Mouse (Mus musculus) right cerebral cortex, postnatal 25 days (tissue): Measurements from ENCODE around the gene Dnajb9.
"Not testable (repeated sequence)": the region's sequence is repeated elsewhere in the genome, so short reads cannot be mapped to it uniquely, and the experiment has no call there.

Experiments used
- DNase-seq: peaks from one replicate; pipeline ENCODE4 v3.0.0; 2022

The Dnajb9 gene

GRCm38 (mm10) chr12:44209824-44210752 is at the start of gene Dnajb9:
Gene Dnajb9, minus strand, starts transcription at chr12:44210326.
- DNase-seq = peak; percentile 100

DNA sequence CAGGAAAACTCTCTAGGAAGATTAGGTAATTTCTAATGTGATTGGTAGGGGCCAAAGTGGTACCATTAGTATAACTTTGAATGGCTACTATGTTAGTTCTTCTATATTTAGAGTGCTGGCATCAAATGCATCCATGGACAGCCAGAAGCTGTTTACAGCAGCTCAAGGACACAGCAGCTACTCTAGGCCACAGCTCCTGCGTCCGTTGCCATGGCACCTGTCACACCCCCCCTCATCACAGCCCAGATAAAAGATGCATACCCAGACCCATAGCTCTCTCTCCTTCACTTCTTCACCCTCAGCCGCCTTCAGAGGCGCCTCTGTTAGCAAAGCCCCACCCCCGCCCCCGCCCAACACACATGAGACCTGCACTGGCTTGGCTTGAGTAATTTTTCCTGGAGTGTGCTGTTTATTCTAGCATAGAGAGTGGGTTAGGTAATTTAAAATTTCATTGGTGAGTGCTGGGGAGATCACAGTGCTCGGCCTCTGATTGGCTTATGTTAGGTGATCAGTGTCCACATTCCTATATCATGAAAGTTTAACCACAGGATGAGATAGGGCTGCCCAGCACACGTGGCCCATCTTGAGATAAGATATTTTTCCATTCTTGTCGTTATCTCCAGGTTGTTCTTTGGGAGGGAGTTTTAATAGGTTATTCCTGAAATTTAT is 38.3 kb upstream of the Dnajb9 start:
- no peak for DNase-seq

DNA sequence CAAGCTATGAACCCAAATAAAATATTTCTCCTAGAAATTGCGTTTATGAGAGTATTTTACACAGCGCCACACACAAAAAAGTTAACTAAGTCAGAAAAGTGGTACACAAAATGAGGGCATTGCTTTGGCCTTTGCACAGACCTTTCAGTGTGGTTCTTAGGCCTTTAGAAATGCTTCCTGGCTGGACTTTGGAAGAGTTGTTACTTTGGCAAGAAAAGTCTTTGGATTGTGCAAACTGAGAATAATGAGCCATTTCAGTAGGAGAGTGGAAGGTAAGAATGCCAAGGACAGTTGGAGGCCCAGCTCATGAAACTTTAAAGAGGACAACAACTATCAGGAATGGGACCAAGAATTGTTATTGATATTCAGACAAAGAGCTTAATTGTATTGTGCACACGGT is 35.6 kb upstream of the Dnajb9 start:
- DNase-seq = no peak

DNA sequence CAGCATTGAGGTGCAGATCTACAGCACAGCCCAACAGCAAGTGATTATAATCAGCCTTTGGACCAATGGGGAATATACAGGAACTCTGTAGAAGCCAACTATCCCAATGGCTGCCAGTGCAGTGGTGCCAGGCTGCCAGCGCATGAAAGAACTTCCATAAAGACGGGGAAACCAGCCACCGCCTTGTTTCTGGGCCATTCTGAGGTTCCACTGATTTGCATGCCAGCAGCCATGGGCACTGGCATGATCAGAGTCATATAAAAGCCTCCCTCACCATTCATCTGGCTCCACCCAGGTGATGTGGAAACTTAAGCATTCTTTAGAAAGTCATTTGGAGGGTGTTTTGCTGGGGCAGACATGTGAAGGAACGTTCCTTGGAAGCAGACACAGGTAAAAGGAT is 32.3 kb upstream of the Dnajb9 start:
- no peak for DNase-seq

GRCm38 (mm10) chr12:44241090-44241489 is 31.0 kb upstream of the Dnajb9 start:
- no peak for DNase-seq

- DNase-seq = no peak
These were observed 14.5 kb upstream of the Dnajb9 start for GRCm38 (mm10) chr12:44224650-44225049.

DNA sequence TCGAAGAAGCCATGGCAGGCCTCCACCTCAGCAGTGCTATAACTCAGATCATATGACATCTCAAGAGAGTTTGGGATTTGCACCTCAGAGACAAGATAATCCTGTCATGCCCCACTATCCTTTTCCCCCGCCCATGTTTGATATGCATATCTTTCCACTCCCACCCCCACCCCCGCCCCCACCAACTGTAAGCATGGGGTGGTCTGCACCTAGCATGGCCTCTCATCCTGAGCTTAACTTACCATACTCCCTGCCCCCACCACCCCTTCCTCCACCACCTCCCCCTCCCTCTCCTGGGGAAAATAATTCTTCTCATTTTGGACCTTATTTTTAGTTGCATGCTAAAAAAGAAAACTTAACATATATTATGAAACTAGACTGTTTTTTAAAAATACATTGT is 12.9 kb upstream of the Dnajb9 start:
- DNase-seq = no peak

- DNase-seq = peak; percentile 30
These were observed 11.7 kb upstream of the Dnajb9 start for GRCm38 (mm10) chr12:44221651-44222356.

GRCm38 (mm10) chr12:44221070-44221469 is 10.9 kb upstream of the Dnajb9 start, which contains the start of gene Pnpla8:
Gene Pnpla8, plus strand, starts transcription at chr12:44221370.
- DNase-seq = not testable (repeated sequence)

DNA sequence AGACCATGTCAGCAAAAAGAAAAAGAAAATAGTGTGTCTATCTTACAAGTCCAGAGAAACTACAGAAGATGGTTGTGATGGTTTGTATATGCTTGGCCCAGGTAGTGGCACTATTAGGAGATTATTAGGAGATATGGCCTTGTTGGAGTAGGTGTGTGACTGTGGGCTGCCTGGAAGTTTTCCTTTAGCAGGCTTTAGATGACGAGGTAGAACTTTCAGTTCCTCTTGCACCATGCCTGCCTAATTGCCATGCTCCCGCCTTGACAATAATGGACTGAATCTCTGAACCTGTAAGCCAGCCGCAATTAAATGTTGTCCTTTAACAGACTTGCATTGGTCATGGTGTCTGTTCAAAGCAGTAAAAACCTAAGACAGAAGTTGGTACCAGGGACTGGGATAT is 1.4 kb upstream of the Dnajb9 start:
- DNase-seq = no peak

DNA sequence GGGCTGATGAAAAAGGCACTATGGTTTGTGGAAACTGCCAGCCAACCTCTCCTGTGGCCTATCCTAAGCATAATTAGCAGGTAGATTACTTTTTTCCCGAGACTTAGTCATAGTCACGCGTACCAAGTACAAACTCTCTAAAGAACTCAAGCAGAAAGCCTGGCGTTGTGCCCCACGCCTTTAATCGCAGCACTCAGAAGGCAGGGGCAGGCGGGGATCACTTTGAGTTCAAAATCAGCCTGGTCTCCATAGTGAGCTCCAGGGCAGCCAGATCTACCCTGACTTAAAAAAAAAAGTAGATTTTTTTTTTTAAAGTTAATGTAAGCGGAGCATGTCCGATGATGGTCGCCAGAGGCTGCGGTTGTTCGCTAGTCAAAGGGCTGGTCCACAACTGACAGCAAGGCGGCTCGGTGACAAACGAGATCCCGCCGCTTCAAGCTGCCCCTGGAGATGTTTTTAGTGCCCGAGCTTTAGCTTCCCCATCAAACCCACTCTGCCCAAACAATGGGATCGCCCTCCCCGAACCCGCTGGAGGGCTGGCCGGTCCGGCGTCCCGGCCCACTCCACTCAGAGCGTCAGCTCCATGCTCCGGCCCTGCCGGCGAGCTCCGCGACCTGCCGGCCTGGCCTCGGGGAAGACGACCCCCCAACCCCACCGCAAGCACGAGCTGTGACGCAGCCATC is 844 bp downstream of the Dnajb9 start:
- DNase-seq = peak; percentile 16

GRCm38 (mm10) chr12:44197873-44198525 is 12.1 kb downstream of the Dnajb9 start:
- no peak for DNase-seq

- peak; percentile 43 for DNase-seq
These were observed 28.8 kb downstream of the Dnajb9 start for GRCm38 (mm10) chr12:44181081-44181982.

DNA sequence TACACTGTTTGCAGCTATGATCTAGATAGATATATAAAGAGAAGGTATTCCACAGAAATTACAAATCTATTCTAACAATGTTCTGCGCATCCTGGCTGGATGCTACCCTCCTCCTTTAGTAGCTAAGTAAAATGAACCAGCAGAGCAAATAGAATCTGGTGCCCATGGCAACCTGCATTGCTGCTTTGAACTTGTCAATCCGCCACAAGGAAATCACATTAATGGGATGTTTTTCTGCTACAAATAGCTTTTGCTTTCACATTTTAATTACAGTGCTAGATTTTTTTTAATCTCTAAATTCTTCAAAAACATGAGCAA is 33.1 kb downstream of the Dnajb9 start:
- DNase-seq = no peak

GRCm38 (mm10) chr12:44176331-44177037 is 33.6 kb downstream of the Dnajb9 start:
- DNase-seq = no peak

DNA sequence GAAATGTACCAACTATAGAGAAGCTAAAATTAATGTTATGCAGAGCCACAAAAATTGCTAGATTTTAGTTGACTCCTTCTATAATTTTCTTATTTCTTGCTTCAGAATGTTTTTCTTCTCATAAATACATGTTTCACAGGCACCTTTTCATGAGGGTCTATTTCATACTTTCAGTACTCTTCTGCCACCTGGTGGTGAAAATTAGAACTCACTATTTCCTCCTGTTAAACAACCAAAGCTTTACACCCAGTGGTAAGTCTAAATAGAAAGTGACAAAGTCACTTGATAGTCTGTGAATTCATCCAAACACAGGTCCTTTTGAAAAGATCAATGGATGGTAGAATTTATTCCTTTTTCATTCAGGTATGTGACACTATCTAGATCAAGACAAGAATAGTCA is 43.2 kb downstream of the Dnajb9 start:
- no peak for DNase-seq

DNA sequence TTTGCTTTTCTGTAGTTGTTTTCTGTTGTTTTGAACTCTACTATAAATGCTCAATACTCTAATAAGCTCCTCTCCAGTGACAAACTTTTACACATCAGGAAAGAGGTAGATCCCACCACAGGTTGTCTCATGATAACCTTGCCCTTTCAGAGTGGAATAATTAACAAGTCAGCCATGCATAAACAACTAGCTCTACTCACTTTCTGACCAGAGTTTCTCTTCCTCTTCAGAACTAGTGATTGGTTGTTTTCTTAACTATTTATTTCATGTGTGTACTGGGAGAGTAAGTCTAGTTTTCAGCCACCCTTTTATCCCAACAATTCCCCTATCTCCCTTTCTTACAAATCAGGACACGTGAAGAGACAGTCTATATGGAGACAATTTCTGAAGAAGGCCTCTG is 50.8 kb downstream of the Dnajb9 start:
- DNase-seq = no peak
